Mouse (Mus musculus) CH12.LX (cell line): Measurements from ENCODE around the gene Dennd2d.

Experiments
- KAT2A ChIP-seq: IDR thresholded peaks from 2 replicates; pipeline ENCODE4 v1.6.1; 2012; ENCODE audit warnings: low read length, improper control_type of control experiment, inconsistent platforms; ENCODE audit not compliant: insufficient replicate concordance
- NRF1 ChIP-seq: IDR thresholded peaks from 2 replicates; pipeline ENCODE4 v1.6.1; 2014; ENCODE audit warnings: low read depth, mild to moderate bottlenecking, inconsistent platforms, low read length, improper control_type of control experiment, moderate library complexity
- POLR2A ChIP-seq: IDR thresholded peaks from 2 replicates; pipeline ENCODE4 v1.6.1; 2011; ENCODE audit warnings: low read depth, mild to moderate bottlenecking, improper control_type of control experiment, low read length

GRCm38 (mm10) chr3:106462493-106462892, 19.7 kb upstream of the Dennd2d start:
- TF ChIP-seq NRF1 (no peak), POLR2A (no peak), KAT2A (no peak)
